Mouse (Mus musculus) spleen, postnatal 10 days (tissue): ENCODE results near the gene Apoa1.
A peak's percentile ranks its signal among the peaks of the same experiment; 100 is the strongest.

ENCODE experiments used
- DNase-seq, 2 experiments: peaks; one replicate each; pipeline ENCODE4 v3.0.0; 2021 to 2022; ENCODE audit warnings: low spot score in 2 of 2

Apoa1 gene

GRCm38 (mm10) chr9:46256658-46257385 is 28.4 kb downstream of the Apoa1 start:
- no peak for DNase-seq

DNA sequence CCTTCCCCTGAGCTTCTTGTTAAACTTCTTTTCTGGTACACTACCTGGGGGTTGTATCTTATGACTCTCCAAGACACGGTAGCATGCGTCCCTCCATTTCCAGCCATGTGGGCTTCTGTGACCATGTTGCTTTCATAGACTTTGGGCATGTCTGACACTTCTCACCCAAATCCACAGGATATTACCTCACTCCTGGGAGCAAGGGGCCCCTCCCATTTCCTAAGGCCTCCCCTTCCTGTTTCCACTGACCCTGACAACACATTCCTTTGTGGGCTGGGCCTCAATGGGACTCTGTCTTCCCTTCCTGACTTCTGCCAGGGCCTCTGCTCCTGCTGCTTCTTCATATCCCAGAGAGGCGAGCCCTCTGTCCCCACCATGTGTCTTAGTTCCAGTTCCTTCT is 29.2 kb downstream of the Apoa1 start:
- no peak for DNase-seq

- no peak for DNase-seq
Observed at GRCm38 (mm10) chr9:46259111-46259510, 30.7 kb downstream of the Apoa1 start.

- no peak for DNase-seq
Observed at GRCm38 (mm10) chr9:46261131-46261530, 32.8 kb downstream of the Apoa1 start.

GRCm38 (mm10) chr9:46268343-46268873 is 40.0 kb downstream of the Apoa1 start, which contains the start of gene Apoa5:
Gene Apoa5, plus strand, starts transcription at chr9:46268633.
- DNase-seq = no peak

DNA sequence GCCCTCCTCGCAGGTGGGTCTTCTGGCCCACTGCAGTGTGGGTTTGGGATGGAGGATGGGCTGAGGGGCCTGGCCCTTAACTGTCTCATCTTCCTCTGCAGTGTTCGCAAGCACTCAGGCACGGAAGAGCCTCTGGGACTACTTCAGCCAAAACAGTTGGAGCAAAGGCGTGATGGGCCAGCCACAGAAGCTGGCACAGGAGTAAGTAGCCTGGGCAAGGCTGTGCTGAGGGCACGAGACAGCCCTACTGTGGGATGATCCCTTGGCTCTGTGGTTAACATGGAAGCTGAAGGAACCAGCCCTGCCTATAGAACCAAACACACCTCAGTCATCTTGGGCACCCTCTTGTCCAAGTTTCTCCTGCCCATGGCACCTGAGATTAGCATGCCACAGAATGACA is 40.7 kb downstream of the Apoa1 start:
- no peak for DNase-seq

DNA sequence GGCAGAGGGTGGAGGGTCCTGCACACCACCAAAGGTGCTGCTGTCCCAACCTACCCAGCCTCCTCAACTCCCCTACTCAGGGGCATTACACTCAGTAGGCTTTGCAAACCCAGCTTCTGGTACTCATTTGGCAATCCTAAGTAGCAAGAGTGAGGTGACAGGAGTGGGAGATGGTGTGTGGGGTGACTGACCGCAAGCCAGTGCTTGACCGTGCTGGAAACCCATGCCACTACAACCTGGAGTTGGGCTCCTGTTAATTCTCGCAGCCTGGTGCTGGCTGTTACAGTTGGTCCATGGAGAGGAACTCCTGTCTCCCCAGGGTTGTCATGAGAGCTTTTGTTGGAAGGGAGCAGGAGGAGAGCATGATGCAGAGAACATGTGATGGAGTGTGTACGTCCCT is 42.4 kb downstream of the Apoa1 start:
- DNase-seq = no peak

DNA sequence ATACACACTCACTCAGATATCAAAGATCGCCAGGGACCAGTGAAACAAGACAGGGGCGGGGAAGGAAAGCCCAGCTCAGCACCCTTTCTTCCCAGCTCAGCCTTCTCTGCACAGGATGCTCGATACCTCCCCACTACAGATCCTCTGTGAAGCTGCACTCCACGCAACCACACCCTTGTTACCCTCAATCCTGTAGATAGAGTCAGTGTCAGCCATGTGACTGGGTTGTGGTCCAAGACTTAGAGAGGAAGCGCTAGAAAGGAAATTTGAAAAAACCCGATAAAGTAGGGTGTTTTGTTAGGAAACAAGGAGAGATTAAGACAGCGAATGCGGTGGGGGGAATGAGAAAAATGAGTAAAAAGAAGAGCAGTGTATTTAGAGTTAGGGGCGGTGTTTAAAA is 43.7 kb downstream of the Apoa1 start:
- DNase-seq = no peak

GRCm38 (mm10) chr9:46272677-46273454 is 44.5 kb downstream of the Apoa1 start, which contains the start of gene Zpr1:
Gene Zpr1, plus strand, starts transcription at chr9:46273064.
- DNase-seq = peak; percentile 72 to 89

- no peak for DNase-seq
Observed at GRCm38 (mm10) chr9:46274494-46274893, 46.1 kb downstream of the Apoa1 start.
